Mouse (Mus musculus): ENCODE measurements around the gene Zfp335. TPM values are rescaled to one million over a fixed set of nuclear protein-coding genes. Genes with fewer than 3 reads are reported as not detected.
"Not testable (repeated sequence)": the region's sequence is repeated elsewhere in the genome, so short reads cannot be mapped to it uniquely, and the experiment has no call there.

The Zfp335 gene
- total RNA-seq, 2 experiments from 2014 or later, result 10.7 to 10.8 TPM

GRCm38 (mm10) chr2:164874239-164874769 is 37.3 kb downstream of the Zfp335 start:
- DNase-seq, result peak; percentile 54 to 57
- intact Hi-C loops (cut with DNase I), result no loop called here

- intact Hi-C loops (cut with DNase I), result no loop called here
Observed at GRCm38 (mm10) chr2:164873621-164874020, 37.9 kb downstream of the Zfp335 start.

GRCm38 (mm10) chr2:164871602-164872303 is 39.8 kb downstream of the Zfp335 start:
- no peak for DNase-seq
- intact Hi-C loops (cut with DNase I), result no loop called here

More at GRCm38 (mm10) chr2:164873621-164874020, 37.9 kb downstream of the Zfp335 start:
- no peak for DNase-seq

GRCm38 (mm10) chr2:164868491-164868890 is 43.1 kb downstream of the Zfp335 start:
- intact Hi-C loops (cut with DNase I), result no loop called here
- DNase-seq, result no peak

- intact Hi-C loops (cut with DNase I), result no loop called here
- no peak for DNase-seq
Observed at GRCm38 (mm10) chr2:164867566-164867965, 44.0 kb downstream of the Zfp335 start.

GRCm38 (mm10) chr2:164866741-164867551 is 44.6 kb downstream of the Zfp335 start:
- intact Hi-C loops (cut with DNase I), result no loop called here
- peak; percentile 78 to 90 for DNase-seq

- DNase-seq, result no peak
Observed at GRCm38 (mm10) chr2:164864593-164864992, 47.0 kb downstream of the Zfp335 start.

GRCm38 (mm10) chr2:164863411-164863810 is 48.1 kb downstream of the Zfp335 start:
- intact Hi-C loops (cut with DNase I); DNase-seq: not testable (repeated sequence)

More at GRCm38 (mm10) chr2:164864593-164864992, 47.0 kb downstream of the Zfp335 start:
- intact Hi-C loops (cut with DNase I), result no loop called here

GRCm38 (mm10) chr2:164862179-164862861 is 49.2 kb downstream of the Zfp335 start:
- peak; percentile 67 to 84 for DNase-seq
- intact Hi-C loops (cut with DNase I), result no loop called here

GRCm38 (mm10) chr2:164861094-164861493 is 50.5 kb downstream of the Zfp335 start:
- DNase-seq, result no peak
- intact Hi-C loops (cut with DNase I), result no loop called here

GRCm38 (mm10) chr2:164859640-164860432 is 51.7 kb downstream of the Zfp335 start:
- intact Hi-C loops (cut with DNase I), result no loop called here
- no peak for DNase-seq

- DNase-seq, result no peak
- intact Hi-C loops (cut with DNase I), result no loop called here
Observed at GRCm38 (mm10) chr2:164859155-164859554, 52.4 kb downstream of the Zfp335 start.

- intact Hi-C loops (cut with DNase I), result loop anchor here (2.0 kb wide), 1 partner anchor 23 kb away; no protein-coding TSS in a partner anchor
- DNase-seq, result no peak
Observed at GRCm38 (mm10) chr2:164857842-164858553, 53.6 kb downstream of the Zfp335 start.

- intact Hi-C loops (cut with DNase I), result loop anchor here (2.0 kb wide), 1 partner anchor 22 kb away; no protein-coding TSS in a partner anchor
Observed at GRCm38 (mm10) chr2:164857101-164857821, 54.3 kb downstream of the Zfp335 start, which contains the start of gene Pltp. Gene Pltp (minus strand): TSS chr2:164857711.

GRCm38 (mm10) chr2:164856309-164857100 is 55.1 kb downstream of the Zfp335 start:
- peak; percentile 40 to 41 for DNase-seq
- intact Hi-C loops (cut with DNase I), result loop anchor here (2.0 kb wide), 1 partner anchor 22 kb away; no protein-coding TSS in a partner anchor

More at GRCm38 (mm10) chr2:164857101-164857821, 54.3 kb downstream of the Zfp335 start, which contains the start of gene Pltp:
- DNase-seq, result peak; percentile 66 to 75

- DNase-seq; intact Hi-C loops (cut with DNase I): not testable (repeated sequence)
Observed at GRCm38 (mm10) chr2:164855572-164855971, 56.0 kb downstream of the Zfp335 start.

- DNase-seq, result no peak
- intact Hi-C loops (cut with DNase I), result no loop called here
Observed at GRCm38 (mm10) chr2:164850061-164850460, 61.5 kb downstream of the Zfp335 start.
